Mouse (Mus musculus): Measurements from ENCODE around the gene Tgfbr3l. TPM values are rescaled to one million over a fixed set of nuclear protein-coding genes. Genes with fewer than 3 reads are reported as not detected.

Tgfbr3l gene
- polyA plus RNA-seq (2012; rRNA removed) = 25.9 and 32.2 TPM in 2 replicates

GRCm38 (mm10) chr8:4247951-4248540 lies at the start of gene Tgfbr3l:
Gene Tgfbr3l (plus strand): TSS chr8:4248214.

GRCm38 (mm10) chr8:4216791-4217621 lies 31.0 kb upstream of the Tgfbr3l start, which contains the start of gene Prr36:
Gene Prr36 (minus strand): TSS chr8:4217459.

GRCm38 (mm10) chr8:4226739-4227347 lies 21.2 kb upstream of the Tgfbr3l start, which contains the start of gene Lrrc8e:
Gene Lrrc8e (plus strand): TSS chr8:4226827.

GRCm38 (mm10) chr8:4238434-4239192 lies 9.4 kb upstream of the Tgfbr3l start, which contains the start of the genes Map2k7 and Gm49320:
Gene Map2k7 (plus strand): TSS chr8:4238740.
Gene Gm49320 (plus strand): TSS chr8:4238865.

GRCm38 (mm10) chr8:4252934-4253841 lies 5.2 kb downstream of the Tgfbr3l start, which contains the start of gene Snapc2:
Gene Snapc2 (plus strand): TSS chr8:4253080.

GRCm38 (mm10) chr8:4259125-4259804 lies 11.3 kb downstream of the Tgfbr3l start, which contains the start of gene Ctxn1:
Gene Ctxn1 (minus strand): TSS chr8:4259274.

GRCm38 (mm10) chr8:4275275-4276110 lies 27.5 kb downstream of the Tgfbr3l start, which contains the start of gene Timm44:
Gene Timm44 (minus strand): TSS chr8:4275913.

Other genes starting within 250 kb of the Tgfbr3l start
- not detected in 2 replicates for gene Cd209f, start 142.4 kb upstream of the Tgfbr3l start, polyA plus RNA-seq (2012; rRNA removed)
- not detected in 2 replicates for gene Cd209g, start 114.1 kb upstream of the Tgfbr3l start, polyA plus RNA-seq (2012; rRNA removed)
- gene Evi5l, start 81.6 kb upstream of the Tgfbr3l start, polyA plus RNA-seq (2012; rRNA removed) = 34.2 and 35.4 TPM in 2 replicates
- 22.9 and 31.1 TPM in 2 replicates for gene Prr36, start 30.8 kb upstream of the Tgfbr3l start, polyA plus RNA-seq (2012; rRNA removed)
- gene Lrrc8e, start 21.4 kb upstream of the Tgfbr3l start, polyA plus RNA-seq (2012; rRNA removed) = 0.05 and 0.06 TPM in 2 replicates
- 58.2 and 61.0 TPM in 2 replicates for gene Map2k7, start 9.5 kb upstream of the Tgfbr3l start, polyA plus RNA-seq (2012; rRNA removed)
- 2.7 and 6.0 TPM in 2 replicates for gene Gm49320, start 9.3 kb upstream of the Tgfbr3l start, polyA plus RNA-seq (2012; rRNA removed)
- 47.8 and 71.6 TPM in 2 replicates for gene Snapc2, start 4.9 kb downstream of the Tgfbr3l start, polyA plus RNA-seq (2012; rRNA removed)
- gene Ctxn1, start 11.1 kb downstream of the Tgfbr3l start, polyA plus RNA-seq (2012; rRNA removed) = 153 and 192 TPM in 2 replicates
- gene Timm44, start 27.7 kb downstream of the Tgfbr3l start, polyA plus RNA-seq (2012; rRNA removed) = 89.5 and 95.6 TPM in 2 replicates
- 15.2 and 19.8 TPM in 2 replicates for gene Ccl25, start 77.0 kb downstream of the Tgfbr3l start, polyA plus RNA-seq (2012; rRNA removed)
- 61.1 and 104 TPM in 2 replicates for gene Elavl1, start 77.2 kb downstream of the Tgfbr3l start, polyA plus RNA-seq (2012; rRNA removed)
- gene Cers4, start 244.8 kb downstream of the Tgfbr3l start, polyA plus RNA-seq (2012; rRNA removed) = 18.2 and 21.5 TPM in 2 replicates